Mouse (Mus musculus): Measurements from ENCODE around the gene D5Ertd579e.

- TF ChIP-seq MYOG (IDR thresholded peaks at IDR 0.05; ENCODE audit: control insufficient read depth, extremely low read depth, insufficient read length) = no peak
- no peak for TF ChIP-seq MAX (IDR thresholded peaks at IDR 0.05)
- peak; percentile 14 for TF ChIP-seq CTCF (IDR thresholded peaks at IDR 0.05; ENCODE audit: control insufficient read depth, insufficient read depth, insufficient read length)
These were observed at the start of gene D5Ertd579e for GRCm38 (mm10) chr5:36695461-36696231.

Measured in C2C12 (cell line).